Mouse (Mus musculus) spleen, adult 2 months (tissue): ENCODE measurements around the gene Sh3d21. TPM values are rescaled to one million over a fixed set of nuclear protein-coding genes. Genes with fewer than 3 reads are reported as not detected.

Experiments
- DNase-seq, 2 experiments: peaks; one replicate each; pipeline versions ENCODE4 v3.0.0 to v3.0.0-alpha.2; 2012 to 2021; ENCODE audit warnings: low spot score in 2 of 2, low read depth in 1 of 2
- H3K27ac ChIP-seq: fragments of 200-500 bp; 2 replicates; pipeline ENCODE4 v1.5.1; 2012; ENCODE audit warnings: low read length, inconsistent platforms; ENCODE audit not compliant: insufficient read depth
- H3K27me3 ChIP-seq: fragments of 200-500 bp; 2 replicates; pipeline ENCODE4 v1.6.1; 2012; ENCODE audit warnings: mild to moderate bottlenecking, moderate library complexity, low read length, inconsistent platforms; ENCODE audit not compliant: control insufficient read depth, insufficient read depth
- H3K36me3 ChIP-seq: fragments of 200-500 bp; 2 replicates; pipeline ENCODE4 v1.6.1; 2012; ENCODE audit warnings: mild to moderate bottlenecking, low read length, inconsistent platforms; ENCODE audit not compliant: control insufficient read depth, insufficient read depth
- H3K4me1 ChIP-seq: fragments of 200-500 bp; 2 replicates; pipeline ENCODE4 v1.6.1; 2011; ENCODE audit warnings: inconsistent platforms; ENCODE audit not compliant: control insufficient read depth, insufficient read depth, insufficient read length
- H3K4me3 ChIP-seq: fragments of 200-500 bp; 2 replicates; pipeline ENCODE4 v1.5.1; 2011; ENCODE audit warnings: mild to moderate bottlenecking, inconsistent platforms; ENCODE audit not compliant: insufficient read depth, insufficient read length; ENCODE audit errors: extremely low read depth
- CTCF ChIP-seq: fragments of 200-500 bp; IDR thresholded peaks from 2 replicates; pipeline ENCODE4 v1.5.1; 2011; ENCODE audit warnings: mild to moderate bottlenecking, inconsistent platforms; ENCODE audit not compliant: insufficient read depth, insufficient read length, insufficient replicate concordance; ENCODE audit errors: extremely low read depth
- POLR2A ChIP-seq: fragments of 200-500 bp; IDR thresholded peaks from 2 replicates; pipeline ENCODE4 v1.6.1; 2011; ENCODE audit warnings: low read depth, low read length, inconsistent platforms
- WGBS: fragments of 180-500 bp; shearing (Covaris S2); methylation state at CpG from one replicate; pipeline ENCODE4 v1.1.7; 2018; 5-methylcytosine and 5-hydroxymethylcytosine counted together
- polyA plus RNA-seq: library from polyadenylated mRNA; depleted of rRNA; stranded (reverse); fragments of >200 nt; gene quantifications from 2 replicates; pipeline ENCODE4 v1.2.3, GENCODE M21; 2012

Sh3d21 gene
- polyA plus RNA-seq, 1 experiment: 0.54 TPM

GRCm38 (mm10) chr4:126134639-126135038 is 28.7 kb downstream of the Sh3d21 start:
- no peaks in the 10 kb centered on the region for H3K27me3 ChIP-seq
- WGBS: 89% methylated on average over 4 of the region's 4 CpGs
- no peaks in the 10 kb centered on the region for H3K4me1 ChIP-seq
- H3K36me3 ChIP-seq: peaks cover 40% of the 10 kb centered on the region
- no peak overlapping the region for H3K4me3 ChIP-seq
- TF ChIP-seq CTCF (no peak), POLR2A (no peak)
- DNase-seq: no peak
- no peak overlapping the region for H3K27ac ChIP-seq

DNA sequence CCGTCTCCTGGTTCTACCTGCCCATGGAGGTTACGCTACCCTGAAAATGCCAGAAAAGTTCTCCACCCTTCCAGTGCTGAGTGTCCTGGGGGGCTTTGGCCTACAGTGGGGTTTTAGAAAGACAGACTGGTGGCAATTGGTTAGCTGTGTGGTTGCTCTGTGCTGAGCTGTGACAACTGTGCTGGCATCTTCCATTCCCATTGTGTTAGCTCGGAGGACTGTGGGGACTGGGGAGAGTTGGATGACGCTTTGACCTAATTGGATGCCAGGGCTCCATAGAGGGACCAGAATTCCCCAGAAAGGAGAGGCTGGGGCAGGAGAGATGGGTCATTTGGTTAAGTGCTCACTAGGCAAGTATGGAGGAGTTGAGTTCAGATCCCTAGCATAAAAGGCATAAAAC is 29.1 kb downstream of the Sh3d21 start:
- 96% methylated on average over 4 of the region's 4 CpGs for WGBS
- DNase-seq: no peak
- no peak overlapping the region for H3K4me3 ChIP-seq
- no peak overlapping the region for H3K27ac ChIP-seq
- H3K4me1 ChIP-seq: no peaks in the 10 kb centered on the region
- TF ChIP-seq CTCF (no peak), POLR2A (no peak)
- peaks cover 38% of the 10 kb centered on the region for H3K36me3 ChIP-seq
- no peaks in the 10 kb centered on the region for H3K27me3 ChIP-seq

DNA sequence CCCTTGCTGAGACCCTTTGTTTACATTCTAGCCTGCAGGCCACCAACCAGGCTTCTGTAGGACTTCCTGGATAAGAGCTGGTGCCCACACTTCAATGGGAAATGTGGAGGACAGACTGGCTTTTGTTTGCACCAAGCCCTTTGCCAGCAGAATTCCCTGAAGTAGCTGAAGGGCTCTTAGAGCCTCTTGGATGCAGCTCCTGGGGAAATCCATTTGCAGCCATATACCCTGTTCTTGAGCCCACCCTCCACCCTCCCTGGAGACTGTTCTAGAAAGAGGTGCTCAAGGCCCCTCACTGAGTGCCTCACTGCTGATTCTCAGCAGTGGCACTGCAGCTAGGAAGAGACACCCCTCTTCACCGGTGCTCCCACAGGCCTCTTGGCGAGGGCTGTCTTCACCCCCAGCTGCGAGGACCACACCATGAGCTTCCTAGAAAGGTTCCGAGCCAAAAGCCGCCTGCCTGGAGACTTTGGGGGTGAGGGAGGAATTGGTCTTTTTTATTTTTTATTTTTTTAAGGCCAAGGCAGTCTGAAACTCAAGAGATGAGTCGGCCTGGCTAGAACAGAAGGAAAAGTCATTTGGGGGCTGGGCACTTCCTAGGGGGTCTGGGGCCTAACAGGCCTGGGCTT is 30.5 kb downstream of the Sh3d21 start:
- no peak overlapping the region for H3K4me3 ChIP-seq
- peaks cover 34% of the 10 kb centered on the region for H3K36me3 ChIP-seq
- DNase-seq: no peak
- no peaks in the 10 kb centered on the region for H3K27me3 ChIP-seq
- H3K27ac ChIP-seq: peak overlapping the region; percentile 54; the same call in 1 of the 2 replicates
- TF ChIP-seq POLR2A: no peak
- no peak for TF ChIP-seq CTCF
- H3K4me1 ChIP-seq: no peaks in the 10 kb centered on the region
- 89% methylated on average over 6 of the region's 6 CpGs for WGBS

- no peak for TF ChIP-seq CTCF
- H3K4me3 ChIP-seq: no peak overlapping the region
- no peak for DNase-seq
- peak overlapping the region; percentile 54 for H3K27ac ChIP-seq
- no peaks in the 10 kb centered on the region for H3K4me1 ChIP-seq
- H3K36me3 ChIP-seq: peaks cover 31% of the 10 kb centered on the region
- 63% methylated on average over 10 of the region's 10 CpGs for WGBS
- no peaks in the 10 kb centered on the region for H3K27me3 ChIP-seq
Observed at GRCm38 (mm10) chr4:126131290-126132121, 31.8 kb downstream of the Sh3d21 start.

- no peaks in the 10 kb centered on the region for H3K4me1 ChIP-seq
- TF ChIP-seq CTCF (no peak), POLR2A (no peak)
- H3K27me3 ChIP-seq: no peaks in the 10 kb centered on the region
- no peak overlapping the region; the same call in 1 of the 2 replicates for H3K27ac ChIP-seq
- no peak overlapping the region for H3K4me3 ChIP-seq
- WGBS: 83% methylated on average over 11 of the region's 11 CpGs
- H3K36me3 ChIP-seq: peaks cover 34% of the 10 kb centered on the region
- no peak for DNase-seq
Observed at GRCm38 (mm10) chr4:126130502-126130901, 32.8 kb downstream of the Sh3d21 start.

GRCm38 (mm10) chr4:126123309-126124040 is 39.8 kb downstream of the Sh3d21 start:
- TF ChIP-seq CTCF (no peak), POLR2A (no peak)
- 88% methylated on average over 10 of the region's 10 CpGs for WGBS
- no peak overlapping the region for H3K4me3 ChIP-seq
- peaks cover 19% of the 10 kb centered on the region for H3K36me3 ChIP-seq
- H3K4me1 ChIP-seq: no peaks in the 10 kb centered on the region
- no peaks in the 10 kb centered on the region for H3K27me3 ChIP-seq
- DNase-seq: no peak
- H3K27ac ChIP-seq: no peak overlapping the region

DNA sequence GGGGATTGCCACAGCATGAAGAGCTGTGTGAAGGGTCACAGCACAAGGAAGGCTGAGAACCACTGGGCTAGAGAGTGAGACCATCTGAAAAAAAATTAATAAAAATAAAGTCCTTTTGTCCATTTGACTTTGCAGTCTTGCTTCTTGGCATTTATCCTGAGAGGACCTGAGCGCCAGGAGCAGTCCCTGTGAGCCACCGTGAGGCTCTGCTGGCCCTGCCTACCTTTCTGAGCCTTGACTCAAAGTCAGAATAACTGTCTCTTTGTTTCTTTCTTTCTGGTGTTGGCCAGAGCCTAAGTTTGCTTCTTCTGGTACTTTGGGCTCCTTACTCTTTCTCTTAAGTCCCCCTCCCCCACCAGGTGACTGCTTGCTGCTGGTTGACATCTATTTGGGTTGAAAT is 42.8 kb downstream of the Sh3d21 start:
- H3K4me1 ChIP-seq: no peaks in the 10 kb centered on the region
- WGBS: 87% methylated on average over 2 of the region's 2 CpGs
- no peak for TF ChIP-seq CTCF
- TF ChIP-seq POLR2A: no peak
- DNase-seq: no peak
- no peak overlapping the region for H3K27ac ChIP-seq
- peaks cover 12% of the 10 kb centered on the region for H3K36me3 ChIP-seq
- no peaks in the 10 kb centered on the region for H3K27me3 ChIP-seq
- no peak overlapping the region for H3K4me3 ChIP-seq
